Mouse (Mus musculus) heart, adult 2 months (tissue): ENCODE data around the gene Qrfp. TPM values are rescaled to one million over a fixed set of nuclear protein-coding genes. Genes with fewer than 3 reads are reported as not detected.

ENCODE experiments used
- DNase-seq, 2 experiments: peaks; one replicate each; pipeline ENCODE4 v3.0.0; 2021
- H3K27ac ChIP-seq: fragments of 200-600 bp; 2 replicates; pipeline ENCODE4 v1.8.1; 2022
- H3K27me3 ChIP-seq: fragments of 200-500 bp; 2 replicates; pipeline ENCODE4 v1.6.1; 2012; ENCODE audit warnings: mild to moderate bottlenecking, low read length, inconsistent platforms, mixed read lengths; ENCODE audit not compliant: control insufficient read depth, insufficient read depth
- H3K36me3 ChIP-seq: fragments of 200-500 bp; 2 replicates; pipeline ENCODE4 v1.6.1; 2012; ENCODE audit warnings: low read length, inconsistent platforms; ENCODE audit not compliant: control insufficient read depth, insufficient read depth
- H3K4me1 ChIP-seq: fragments of 200-500 bp; 2 replicates; pipeline ENCODE4 v1.6.1; 2011; ENCODE audit warnings: low read length; ENCODE audit not compliant: control insufficient read depth, insufficient read depth
- H3K4me3 ChIP-seq: fragments of 200-600 bp; 2 replicates; pipeline ENCODE4 v1.8.1; 2022
- H3K79me2 ChIP-seq: fragments of 200-500 bp; replicated peaks from 2 replicates; pipeline ENCODE4 v1.6.1; 2012; ENCODE audit warnings: mild to moderate bottlenecking, inconsistent platforms, low read length, moderate library complexity, mixed read lengths; ENCODE audit not compliant: control insufficient read depth, insufficient read depth
- H3K9ac ChIP-seq: fragments of 200-500 bp; 2 replicates; pipeline ENCODE4 v1.6.1; 2012; ENCODE audit warnings: low read depth, mild to moderate bottlenecking, control low read depth, inconsistent platforms, low read length, mixed read lengths
- CTCF ChIP-seq: fragments of 200-600 bp; IDR thresholded peaks from 2 replicates; pipeline ENCODE4 v1.8.1; 2022; ENCODE audit warnings: antibody characterized with exemption, mild to moderate bottlenecking, moderate library complexity
- EP300 ChIP-seq: fragments of 200-500 bp; IDR thresholded peaks from 2 replicates; pipeline ENCODE4 v1.6.1; 2011; ENCODE audit warnings: low read depth, low read length, control low read depth; ENCODE audit not compliant: insufficient read depth
- POLR2A ChIP-seq: fragments of 200-500 bp; IDR thresholded peaks from 2 replicates; pipeline ENCODE4 v1.6.1; 2011; ENCODE audit warnings: mild to moderate bottlenecking, low read depth, low read length, control low read depth; ENCODE audit not compliant: insufficient read depth
- WGBS: fragments of 180-500 bp; shearing (Covaris S2); methylation state at CpG from one replicate; pipeline ENCODE4 v1.1.7; 2018; 5-methylcytosine and 5-hydroxymethylcytosine counted together
- intact Hi-C: fragments of 180-260 bp; cut with DNase I; formaldehyde crosslinking; loops from one replicate; pipeline ENCODE4 v1.15.1; 2025
- polyA plus RNA-seq: library from polyadenylated mRNA; depleted of rRNA; stranded (reverse); fragments of >200 nt; gene quantifications from 2 replicates; pipeline ENCODE4 v1.2.3, GENCODE M21; 2012
- total RNA-seq, 2 experiments: library from RNA; stranded (reverse); gene quantifications; 2 replicates each; pipeline ENCODE4 v1.2.3; 2021

The Qrfp gene
- total and polyA plus RNA-seq, 3 experiments, result 0.04 TPM; not detected in 2

DNA sequence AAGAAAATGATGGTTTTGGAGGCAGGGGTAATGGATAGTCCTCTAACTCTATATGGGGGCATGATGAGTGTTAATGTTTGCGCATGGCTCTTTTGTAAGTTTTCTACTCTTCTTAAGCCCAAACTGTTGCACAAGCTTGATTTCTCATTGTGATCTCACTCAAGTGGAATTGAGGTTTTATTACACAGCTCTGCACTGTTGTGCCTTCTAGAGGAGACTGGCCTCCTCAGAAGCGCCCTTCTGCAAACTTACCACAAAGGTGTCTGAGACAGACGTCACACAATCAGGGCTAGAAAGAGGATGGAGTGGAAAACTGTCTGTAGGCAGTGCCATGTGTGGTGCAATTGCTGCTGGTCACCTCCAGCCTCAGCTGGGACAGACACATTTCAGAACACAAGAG lies 33.9 kb downstream of the Qrfp start:
- Histone ChIP-seq H3K79me2 (peaks cover 5% of the 10 kb centered on the region), H3K9ac (no peak overlapping the region), H3K4me1 (peaks cover 17% of the 10 kb centered on the region), H3K27ac (peak overlapping the region; percentile 60), H3K27me3 (no peaks in the 10 kb centered on the region), H3K4me3 (no peak overlapping the region), H3K36me3 (peaks cover 7% of the 10 kb centered on the region)
- intact Hi-C loops, result no loop called here
- no peak for DNase-seq
- TF ChIP-seq EP300 (no peak), POLR2A (no peak), CTCF (no peak)
- 75% methylated on average over 3 of the region's 3 CpGs for WGBS

DNA sequence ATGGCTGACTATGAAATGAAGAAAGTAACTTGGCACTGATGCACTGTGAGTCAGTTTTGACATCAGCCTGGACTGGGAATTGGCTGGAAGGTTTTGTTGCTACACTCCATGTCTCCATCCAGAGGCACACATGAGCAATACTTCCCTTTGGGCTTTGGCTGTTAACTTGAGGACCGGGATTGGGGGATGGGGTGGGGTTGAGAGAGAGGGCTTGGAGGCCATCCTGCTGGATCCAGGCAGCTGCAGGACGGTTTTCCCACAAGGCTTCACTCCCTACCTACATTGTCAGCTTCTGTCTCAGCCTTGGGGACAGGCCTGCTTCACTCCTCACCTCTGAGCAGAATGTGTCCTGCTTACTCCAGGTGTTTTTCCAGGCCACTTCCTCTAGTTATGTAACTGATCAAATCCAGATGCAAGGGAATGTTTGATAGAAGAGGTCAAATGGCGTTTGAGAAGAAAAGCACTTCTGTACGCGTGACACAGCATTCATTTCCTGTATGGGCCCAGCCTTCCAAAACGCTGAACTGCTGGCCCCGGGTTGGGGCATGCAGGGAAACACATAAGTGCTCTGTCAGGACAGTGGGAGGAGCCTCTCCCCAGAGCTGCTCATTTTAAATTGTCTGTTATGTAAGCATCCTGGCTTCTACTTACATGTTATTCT lies 39.5 kb downstream of the Qrfp start:
- peak; percentile 77 to 86 for DNase-seq
- peaks cover 21% of the 10 kb centered on the region for H3K36me3 ChIP-seq
- H3K27me3 ChIP-seq, result no peaks in the 10 kb centered on the region
- peak overlapping the region; percentile 54 for H3K9ac ChIP-seq
- TF ChIP-seq POLR2A (no peak), CTCF (peak; percentile 50), EP300 (peak; percentile 86)
- intact Hi-C loops, result no loop called here
- H3K27ac ChIP-seq, result peak overlapping the region; percentile 91
- peaks cover 8% of the 10 kb centered on the region for H3K79me2 ChIP-seq
- peaks cover 42% of the 10 kb centered on the region for H3K4me1 ChIP-seq
- no peak overlapping the region; the same call in 1 of the 2 replicates for H3K4me3 ChIP-seq
- WGBS, result 2% methylated on average over 7 of the region's 7 CpGs

DNA sequence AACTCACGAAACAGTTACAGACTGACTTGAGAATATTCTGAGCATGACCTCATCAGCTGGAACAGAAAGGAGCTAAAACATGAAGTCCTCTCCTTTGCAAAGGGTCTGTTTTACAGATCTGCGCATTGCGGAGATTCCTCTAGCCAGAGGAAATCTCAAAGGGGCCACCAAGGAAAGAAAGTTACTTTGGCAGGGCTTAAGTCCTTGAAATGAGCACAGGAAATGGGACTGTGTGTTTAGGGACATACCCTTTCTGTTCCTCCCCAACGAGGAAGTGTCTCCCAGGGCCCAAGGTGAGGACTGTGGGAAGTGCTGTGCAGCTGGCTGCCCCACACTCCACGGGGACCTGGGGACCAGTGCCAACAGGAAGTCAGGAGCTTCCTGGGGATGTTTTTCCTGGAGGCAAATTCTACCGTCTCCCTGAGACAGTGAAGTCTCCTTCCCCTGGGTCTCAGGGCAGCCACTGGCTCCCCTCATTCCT lies 40.7 kb downstream of the Qrfp start:
- peak; percentile 85 to 88 for DNase-seq
- Histone ChIP-seq H3K4me1 (peaks cover 47% of the 10 kb centered on the region), H3K27me3 (no peaks in the 10 kb centered on the region), H3K36me3 (peaks cover 21% of the 10 kb centered on the region), H3K9ac (peak overlapping the region; percentile 20), H3K4me3 (peak overlapping the region; percentile 23; the same call in 1 of the 2 replicates), H3K79me2 (peaks cover 4% of the 10 kb centered on the region), H3K27ac (peak overlapping the region; percentile 91)
- WGBS, result 9% methylated on average over 6 of the region's 6 CpGs
- TF ChIP-seq EP300 (peak; percentile 81), CTCF (no peak)
- intact Hi-C loops, result loop anchor here (1.0 kb wide), 1 partner anchor 8 kb away; no protein-coding TSS in a partner anchor

DNA sequence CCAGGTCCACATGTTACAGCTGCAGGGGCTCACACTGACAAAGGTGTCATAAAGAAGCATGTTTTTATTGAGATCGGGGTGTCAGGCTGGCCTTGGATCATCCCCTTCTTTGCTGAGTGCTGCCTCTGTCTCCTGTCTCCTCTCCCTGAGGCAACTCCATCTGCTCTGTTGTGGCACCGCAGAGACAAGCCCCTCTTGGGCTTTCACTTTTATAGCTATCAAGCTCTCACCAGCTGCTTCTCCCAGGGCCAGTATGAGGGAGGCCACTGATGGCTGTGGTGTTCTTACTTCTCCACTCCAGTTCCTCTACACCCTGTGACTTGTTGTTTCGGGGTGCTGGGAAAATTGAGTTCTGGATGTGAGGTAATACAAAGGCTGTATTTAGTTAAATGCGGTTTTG lies 41.3 kb downstream of the Qrfp start:
- Histone ChIP-seq H3K4me1 (peaks cover 47% of the 10 kb centered on the region), H3K27me3 (no peaks in the 10 kb centered on the region), H3K9ac (peak overlapping the region; percentile 60), H3K36me3 (peaks cover 21% of the 10 kb centered on the region), H3K79me2 (peaks cover 4% of the 10 kb centered on the region), H3K4me3 (peak overlapping the region; percentile 23), H3K27ac (peak overlapping the region; percentile 91)
- 21% methylated on average over 4 of the region's 4 CpGs for WGBS
- no peak for TF ChIP-seq EP300
- no peak for TF ChIP-seq CTCF
- TF ChIP-seq POLR2A, result no peak
- intact Hi-C loops, result loop anchor here (1.0 kb wide), 1 partner anchor 8 kb away; no protein-coding TSS in a partner anchor
- DNase-seq, result no peak

DNA sequence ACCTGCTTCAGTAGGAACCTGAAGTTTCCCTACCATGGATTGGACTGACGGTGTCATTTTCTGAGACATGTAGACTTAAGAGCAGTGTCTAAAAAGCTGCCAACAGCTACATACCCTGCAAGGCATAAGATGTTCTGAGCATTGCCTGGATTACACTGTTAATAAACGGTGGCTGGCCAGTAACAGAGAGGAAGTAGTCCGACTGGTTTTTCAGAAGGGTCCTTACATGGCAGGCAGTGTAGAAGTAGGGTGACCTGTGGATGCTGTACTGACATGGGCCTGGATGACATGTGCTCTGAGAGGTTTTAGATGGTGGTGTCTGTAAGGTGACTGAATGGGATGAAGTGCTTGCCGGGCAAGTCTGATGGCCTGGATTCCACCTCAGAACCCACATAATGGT lies 42.6 kb downstream of the Qrfp start:
- H3K9ac ChIP-seq, result no peak overlapping the region
- peaks cover 4% of the 10 kb centered on the region for H3K79me2 ChIP-seq
- 54% methylated on average over 4 of the region's 4 CpGs for WGBS
- H3K27ac ChIP-seq, result peak overlapping the region; percentile 18; the same call in 1 of the 2 replicates
- DNase-seq, result peak in 1 of 2 experiments; percentile 11
- intact Hi-C loops, result no loop called here
- no peaks in the 10 kb centered on the region for H3K27me3 ChIP-seq
- TF ChIP-seq POLR2A (no peak), EP300 (no peak), CTCF (no peak)
- peaks cover 30% of the 10 kb centered on the region for H3K36me3 ChIP-seq
- H3K4me3 ChIP-seq, result no peak overlapping the region
- peaks cover 46% of the 10 kb centered on the region for H3K4me1 ChIP-seq

DNA sequence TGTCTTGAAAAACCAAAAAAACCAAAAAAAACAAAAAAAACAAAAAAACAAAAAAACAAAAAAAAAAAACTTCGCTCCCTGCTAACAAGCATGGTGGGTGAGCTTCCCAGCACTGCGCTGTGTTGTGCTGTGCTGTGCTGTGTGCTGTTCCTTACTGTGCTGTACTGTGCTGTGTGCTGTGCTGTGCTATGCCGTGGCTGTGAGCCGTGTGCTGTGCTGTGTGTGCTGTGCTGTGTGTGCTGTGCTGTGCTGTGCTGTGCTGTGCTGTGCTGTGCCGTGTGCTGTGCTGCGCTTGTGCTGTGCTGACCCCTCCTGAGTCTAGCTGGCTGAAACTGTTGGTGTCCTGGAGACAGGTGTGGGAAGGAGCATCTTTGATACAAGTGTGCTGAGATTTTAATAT lies 43.3 kb downstream of the Qrfp start:
- Histone ChIP-seq H3K4me1 (peaks cover 48% of the 10 kb centered on the region), H3K79me2 (peaks cover 4% of the 10 kb centered on the region), H3K4me3 (no peak overlapping the region), H3K9ac (0 out of 2 replicates have a peak overlapping the region, but pooled peaks have one; percentile 40), H3K36me3 (peaks cover 34% of the 10 kb centered on the region), H3K27me3 (no peaks in the 10 kb centered on the region), H3K27ac (no peak overlapping the region)
- DNase-seq, result no peak
- intact Hi-C loops, result no loop called here
- TF ChIP-seq EP300 (no peak), POLR2A (no peak), CTCF (no peak)
- WGBS, result 93% methylated on average over 6 of the region's 6 CpGs
